ENCODE assay signal across 16 mouse cellular contexts in genomic region chr15:27991892-27992593, GRCm38 (mm10). TPM values are rescaled to one million over a fixed set of nuclear protein-coding genes. Genes with fewer than 3 reads are reported as not detected.
DNase-seq lines count a peak whose midpoint lies in the region; ATAC-seq and TF ChIP-seq lines count a peak whose summit lies in the region.
"Had no signal": no experiment of that assay in that cellular context is flagged by ENCODE, and none has a peak within 500 bp of the region (broad histone marks: within the 10 kb centered on the region; RNA-seq: fewer than 3 reads in every experiment).

No protein-coding gene starts in this region.

- H3K27me3 ChIP-seq in heart, embryonic 14.5 days (ENCODE audit: control insufficient read depth, insufficient read depth, low read length) = no peaks in the 10 kb centered on the region
- 0 out of 2 replicates have a peak, but pooled peaks cover 7% of the 10 kb centered on the region for H3K27me3 ChIP-seq in limb, embryonic 13.5 days
- H3K27me3 ChIP-seq in limb, embryonic 10.5 days (ENCODE audit: low read depth, poor library complexity, severe bottlenecking) = no peaks in the 10 kb centered on the region
- H3K27me3 ChIP-seq in midbrain, embryonic 16.5 days (ENCODE audit: control insufficient read depth, insufficient read depth, low read depth, low read length) = no peaks in the 10 kb centered on the region
- no peaks in the 10 kb centered on the region for H3K27me3 ChIP-seq in midbrain, embryonic 13.5 days
- H3K27me3 ChIP-seq: liver, embryonic 15.5 days had no signal

- DNase-seq in heart, postnatal 10 days = no peak
- DNase-seq in limb, embryonic 10.5 days (ENCODE audit: low spot score) = no peak
- peak; percentile 28 for DNase-seq in lung, postnatal 36 days
- DNase-seq: adrenal gland, postnatal 14 days; cerebellum, postnatal 25 days; layer of hippocampus, adult 9-11 months; right cerebral cortex, postnatal 14 days had no signal

- no peaks in the 10 kb centered on the region; the same call in 1 of the 2 replicates for H3K36me3 ChIP-seq in heart, embryonic 14.5 days (ENCODE audit: control insufficient read depth, insufficient read depth, low read length)
- 0 out of 2 replicates have a peak, but pooled peaks cover 3% of the 10 kb centered on the region for H3K36me3 ChIP-seq in limb, embryonic 13.5 days
- H3K36me3 ChIP-seq in limb, embryonic 10.5 days = peaks cover 7% of the 10 kb centered on the region
- 0 out of 2 replicates have a peak, but pooled peaks cover 3% of the 10 kb centered on the region for H3K36me3 ChIP-seq in midbrain, embryonic 16.5 days (ENCODE audit: control insufficient read depth, insufficient read depth, low read length)
- peaks cover 4% of the 10 kb centered on the region; the same call in 1 of the 2 replicates for H3K36me3 ChIP-seq in midbrain, embryonic 13.5 days
- H3K36me3 ChIP-seq: G1E; liver, embryonic 15.5 days had no signal

- no peak overlapping the region for H3K4me2 ChIP-seq in heart, embryonic 14.5 days (ENCODE audit: low read length)
- H3K4me2 ChIP-seq in limb, embryonic 13.5 days (replicated peaks) = no peak overlapping the region
- H3K4me2 ChIP-seq in midbrain, embryonic 16.5 days (ENCODE audit: low read length) = no peak overlapping the region
- H3K4me2 ChIP-seq in midbrain, embryonic 13.5 days (replicated peaks) = no peak overlapping the region
- H3K4me2 ChIP-seq: liver, embryonic 15.5 days had no signal

- no peak for TF ChIP-seq CTCF in embryonic fibroblast, embryonic 13.5 days (IDR thresholded peaks at IDR 0.05; ENCODE audit: borderline replicate concordance, insufficient read depth, low read length)

- no peak overlapping the region for H3K4me3 ChIP-seq in heart, embryonic 14.5 days (ENCODE audit: control insufficient read depth in 1 of 2, insufficient read depth in 1 of 2, low read depth in 1 of 2, low read length in 2 of 2)
- H3K4me3 ChIP-seq in limb, embryonic 13.5 days = no peak overlapping the region
- no peak overlapping the region for H3K4me3 ChIP-seq in limb, embryonic 10.5 days
- no peak overlapping the region for H3K4me3 ChIP-seq in embryonic fibroblast, embryonic 13.5 days (ENCODE audit: insufficient read depth, low read length)
- H3K4me3 ChIP-seq in midbrain, embryonic 16.5 days (ENCODE audit: low read depth, low read length) = no peak overlapping the region
- no peak overlapping the region for H3K4me3 ChIP-seq in midbrain, embryonic 13.5 days (replicated peaks)
- H3K4me3 ChIP-seq: embryonic facial prominence, embryonic 10.5 days; liver, embryonic 15.5 days had no signal

- WGBS in heart, embryonic 14.5 days = 38% methylated on average over 6 of the region's 6 CpGs
- WGBS in limb, embryonic 13.5 days = 37% methylated on average over 6 of the region's 6 CpGs
- 73% methylated on average over 6 of the region's 6 CpGs for WGBS in limb, embryonic 10.5 days
- 77% methylated on average over 6 of the region's 6 CpGs for WGBS in midbrain, embryonic 16.5 days
- WGBS in midbrain, embryonic 13.5 days = 78% methylated on average over 6 of the region's 6 CpGs

- H3K9ac ChIP-seq in heart, embryonic 14.5 days (ENCODE audit: low read length) = 0 out of 2 replicates have a peak overlapping the region, but pooled peaks have one; percentile 12
- H3K9ac ChIP-seq in limb, embryonic 13.5 days = no peak overlapping the region
- no peak overlapping the region for H3K9ac ChIP-seq in midbrain, embryonic 16.5 days (ENCODE audit: low read depth, low read length)
- no peak overlapping the region for H3K9ac ChIP-seq in midbrain, embryonic 13.5 days (replicated peaks)
- H3K9ac ChIP-seq: liver, embryonic 15.5 days had no signal

- intact Hi-C loops in heart, postnatal 10 days (cut with DNase I) = loop anchor here (2.0 kb wide), 1 partner anchor 49 kb away; no protein-coding TSS in a partner anchor

- no peak for TF ChIP-seq POLR2A in embryonic fibroblast, embryonic 13.5 days (IDR thresholded peaks at IDR 0.05; ENCODE audit: low read depth, low read length)

- 0 out of 4 replicates have a peak overlapping the region, but pooled peaks of 1 of the 2 experiments have one; percentile 36 for H3K27ac ChIP-seq in heart, embryonic 14.5 days (replicated peaks in 1 of 2; ENCODE audit: control insufficient read depth in 1 of 2, insufficient read depth in 1 of 2, low read depth in 2 of 2, low read length in 2 of 2)
- H3K27ac ChIP-seq in limb, embryonic 13.5 days = 0 out of 2 replicates have a peak overlapping the region, but pooled peaks have one; percentile 0
- H3K27ac ChIP-seq in limb, embryonic 10.5 days = no peak overlapping the region
- H3K27ac ChIP-seq in embryonic fibroblast, embryonic 13.5 days (ENCODE audit: insufficient read depth, low read length) = peak overlapping the region; percentile 99
- no peak overlapping the region for H3K27ac ChIP-seq in midbrain, embryonic 16.5 days (ENCODE audit: low read length)
- no peak overlapping the region for H3K27ac ChIP-seq in midbrain, embryonic 13.5 days
- H3K27ac ChIP-seq: embryonic facial prominence, embryonic 10.5 days; hindbrain, postnatal 0 days; liver, embryonic 15.5 days had no signal

- H3K9me3 ChIP-seq in heart, embryonic 14.5 days (ENCODE audit: control insufficient read depth, low read length) = no peaks in the 10 kb centered on the region
- H3K9me3 ChIP-seq in limb, embryonic 13.5 days = no peaks in the 10 kb centered on the region
- no peaks in the 10 kb centered on the region for H3K9me3 ChIP-seq in limb, embryonic 10.5 days (replicated peaks)
- H3K9me3 ChIP-seq in midbrain, embryonic 16.5 days (replicated peaks; ENCODE audit: control insufficient read depth, low read length, poor library complexity, severe bottlenecking) = no peaks in the 10 kb centered on the region
- no peaks in the 10 kb centered on the region for H3K9me3 ChIP-seq in midbrain, embryonic 13.5 days
- H3K9me3 ChIP-seq: embryonic facial prominence, embryonic 10.5 days; liver, embryonic 15.5 days had no signal

- H3K4me1 ChIP-seq in heart, embryonic 14.5 days (ENCODE audit: control insufficient read depth in 2 of 2, insufficient read depth in 2 of 2, low read length in 2 of 2) = peaks cover 55 to 78% of the 10 kb centered on the region in 2 experiments
- H3K4me1 ChIP-seq in limb, embryonic 13.5 days = peaks cover 92% of the 10 kb centered on the region
- peaks cover 89% of the 10 kb centered on the region for H3K4me1 ChIP-seq in limb, embryonic 10.5 days
- peaks cover 53% of the 10 kb centered on the region for H3K4me1 ChIP-seq in embryonic fibroblast, embryonic 13.5 days (ENCODE audit: control insufficient read depth, insufficient read depth, low read length)
- H3K4me1 ChIP-seq in midbrain, embryonic 16.5 days (ENCODE audit: control insufficient read depth, insufficient read depth, low read length) = peaks cover 57% of the 10 kb centered on the region
- H3K4me1 ChIP-seq in midbrain, embryonic 13.5 days (replicated peaks) = peaks cover 82% of the 10 kb centered on the region

- ATAC-seq in heart, embryonic 14.5 days (ENCODE audit: insufficient number of reproducible peaks, insufficient read depth, low FRiP score, low read depth) = no peak
- no peak for ATAC-seq in limb, embryonic 13.5 days (ENCODE audit: low FRiP score, low read depth)
- no peak for ATAC-seq in midbrain, embryonic 16.5 days
- no peak for ATAC-seq in midbrain, embryonic 13.5 days
- ATAC-seq: hindbrain, postnatal 0 days had no signal

RNA-seq across cellular contexts. Expression of gene Trio, which starts 33.6 kb away (rescaled TPM):
- polyA plus RNA-seq in heart, embryonic 14.5 days (2014; fragmentation: Nextera tagmentation; extraction: Ambion mirVana) = 23.8 and 29.4 TPM in 2 replicates
- total RNA-seq in heart, postnatal 10 days (2021) = 10 to 100 TPM; 73.8 to 88.9 TPM
- 61.6 and 64.8 TPM in 2 replicates for polyA plus RNA-seq in limb, embryonic 13.5 days (2015; fragmentation: Nextera tagmentation; extraction: Ambion mirVana)
- polyA plus RNA-seq in limb, embryonic 10.5 days (2016; fragmentation: Nextera tagmentation; extraction: Ambion mirVana) = 31.4 and 38.4 TPM in 2 replicates
- polyA plus RNA-seq in embryonic fibroblast, embryonic 13.5 days (2011; ENCODE audit: insufficient read length, low read depth, missing spikeins) = 154 and 161 TPM in 2 replicates
- 37.5 and 45.9 TPM in 2 replicates for polyA plus RNA-seq in midbrain, embryonic 16.5 days (2015; fragmentation: Nextera tagmentation; extraction: Ambion mirVana)
- 37.9 and 39.7 TPM in 2 replicates for polyA plus RNA-seq in midbrain, embryonic 13.5 days (2015; fragmentation: Nextera tagmentation; extraction: Ambion mirVana)
- polyA plus RNA-seq: G1E had no signal

Comparison
In these comparisons a context has a peak if more than half of its experiments do, and no peak if none do; other contexts are left out.
1. H3K27ac ChIP-seq: peak in limb, embryonic 13.5 days (single experiment) and embryonic fibroblast, embryonic 13.5 days (single experiment); none in limb, embryonic 10.5 days (single experiment), midbrain, embryonic 16.5 days (single experiment) and midbrain, embryonic 13.5 days (single experiment).